Mouse (Mus musculus) B cell, adult 2 months (primary cell): ENCODE data around the gene Gm28230.

Experiments
- DNase-seq, 2 experiments: peaks; one replicate each; pipeline ENCODE4 v3.0.0; 2022

Gene Gm28230

GRCm38 (mm10) chr2:74726551-74726950, at the start of gene Gm28230:
Gm28230 (plus strand) TSS chr2:74726728.
- DNase-seq = no peak

GRCm38 (mm10) chr2:74677106-74677505, 49.4 kb upstream of the Gm28230 start:
- DNase-seq = no peak

GRCm38 (mm10) chr2:74678891-74679595, 47.5 kb upstream of the Gm28230 start, which contains the start of gene Hoxd11:
Hoxd11 (plus strand) TSS chr2:74679557.
- no peak for DNase-seq

- no peak for DNase-seq
These were observed 46.9 kb upstream of the Gm28230 start for GRCm38 (mm10) chr2:74679596-74679971.

GRCm38 (mm10) chr2:74679980-74680379, 46.5 kb upstream of the Gm28230 start:
- no peak for DNase-seq

GRCm38 (mm10) chr2:74680561-74681398, 45.7 kb upstream of the Gm28230 start:
- DNase-seq = no peak

GRCm38 (mm10) chr2:74681594-74682531, 44.7 kb upstream of the Gm28230 start:
- peak; percentile 16 to 23 for DNase-seq

- DNase-seq = no peak
These were observed 43.7 kb upstream of the Gm28230 start for GRCm38 (mm10) chr2:74682796-74683195.

GRCm38 (mm10) chr2:74683471-74683951, 43.0 kb upstream of the Gm28230 start:
- no peak for DNase-seq

GRCm38 (mm10) chr2:74684106-74684505, 42.4 kb upstream of the Gm28230 start:
- DNase-seq = no peak

GRCm38 (mm10) chr2:74685059-74685603, 41.4 kb upstream of the Gm28230 start:
- DNase-seq = no peak

GRCm38 (mm10) chr2:74686301-74686987, 40.1 kb upstream of the Gm28230 start:
- DNase-seq = peak in 1 of 2 experiments; percentile 41

GRCm38 (mm10) chr2:74686988-74687697, 39.4 kb upstream of the Gm28230 start:
- no peak for DNase-seq

GRCm38 (mm10) chr2:74687698-74688555, 38.6 kb upstream of the Gm28230 start:
- DNase-seq = no peak

GRCm38 (mm10) chr2:74688795-74689573, 37.5 kb upstream of the Gm28230 start:
- no peak for DNase-seq

- DNase-seq = no peak
These were observed 36.8 kb upstream of the Gm28230 start for GRCm38 (mm10) chr2:74689574-74690337.

GRCm38 (mm10) chr2:74690338-74690716, 36.2 kb upstream of the Gm28230 start:
- no peak for DNase-seq
